Mouse (Mus musculus) kidney, adult 8-10 months (tissue): ENCODE data around the gene Stxbp1.

Experiments
- DNase-seq, 2 experiments: peaks; one replicate each; pipeline ENCODE4 v3.0.0; 2022

The Stxbp1 gene

DNA sequence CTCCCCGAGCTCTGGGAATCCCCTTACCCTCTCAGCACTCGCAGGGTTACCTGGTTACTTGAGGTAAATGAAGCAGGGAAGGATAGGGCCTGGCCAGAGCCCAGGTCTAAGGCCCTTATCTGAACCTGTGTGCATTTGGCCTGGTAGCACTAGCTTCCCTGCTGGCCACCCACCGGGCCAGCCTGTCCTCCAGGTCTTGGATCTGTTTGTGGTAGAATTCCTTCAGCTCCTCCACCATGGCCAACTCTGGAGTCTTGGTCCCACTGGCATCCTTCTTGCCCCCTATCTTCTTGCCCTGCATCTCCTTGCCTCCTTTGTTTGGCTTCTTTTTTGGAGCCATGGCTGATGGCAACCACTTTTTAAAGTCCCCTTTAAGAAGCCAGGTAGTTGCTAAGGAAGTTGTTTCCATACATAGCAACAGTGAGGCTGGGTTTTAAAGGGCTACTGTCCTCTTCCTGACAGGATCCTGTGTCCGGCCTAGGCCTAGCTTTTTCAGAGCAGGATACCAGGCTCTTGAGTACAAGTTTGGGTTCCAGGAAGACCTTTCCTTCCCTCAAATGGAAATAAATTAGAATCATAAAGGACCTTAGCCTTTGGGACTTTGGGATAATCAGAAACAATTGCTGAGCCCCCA lies 62.9 kb downstream of the Stxbp1 start, which contains the start of gene Cfap157:
TSS of gene Cfap157 (minus strand) at position 381 of the 634 bp plus-strand sequence.
- DNase-seq: peak in 1 of 2 experiments; percentile 23

DNA sequence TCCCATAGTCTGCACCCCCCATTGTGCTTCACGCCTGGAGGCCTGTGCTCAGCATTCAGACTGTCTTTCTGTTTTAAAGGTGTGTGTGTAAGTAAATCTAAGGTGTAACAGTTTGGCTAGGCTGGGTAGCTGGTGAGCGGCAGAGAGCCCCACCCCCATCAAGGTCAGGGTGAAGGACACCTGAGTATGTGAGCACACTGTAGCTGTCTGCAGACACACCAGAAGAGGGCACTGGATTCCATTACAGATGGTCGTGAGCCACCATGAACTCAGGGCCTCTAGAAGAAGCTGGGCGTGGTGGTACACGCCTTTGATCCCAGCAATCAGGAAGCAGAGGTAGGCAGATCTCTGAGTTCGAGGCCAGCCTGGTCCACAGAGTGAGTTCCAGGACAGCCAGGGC lies 65.3 kb downstream of the Stxbp1 start:
- no peak for DNase-seq

DNA sequence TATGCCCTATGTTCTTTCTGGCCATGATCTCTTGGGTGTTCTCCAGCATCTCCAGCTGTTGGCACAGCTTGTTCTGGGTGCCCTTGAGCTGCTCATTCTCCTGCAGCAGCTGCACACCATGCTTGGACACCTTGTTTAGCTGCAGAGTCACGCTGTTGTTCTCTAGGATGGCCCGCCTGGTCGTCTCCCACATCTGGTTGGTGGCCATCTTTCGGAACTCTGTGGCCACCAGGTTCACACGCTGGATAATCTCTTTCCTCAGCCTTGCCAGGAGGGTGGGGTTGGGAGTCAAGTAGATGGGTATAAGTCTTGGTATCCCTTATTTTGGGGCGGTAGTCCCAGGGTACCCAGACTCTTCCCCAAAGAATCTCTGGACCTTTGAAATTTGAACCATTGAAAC lies 67.3 kb downstream of the Stxbp1 start:
- no peak for DNase-seq

DNA sequence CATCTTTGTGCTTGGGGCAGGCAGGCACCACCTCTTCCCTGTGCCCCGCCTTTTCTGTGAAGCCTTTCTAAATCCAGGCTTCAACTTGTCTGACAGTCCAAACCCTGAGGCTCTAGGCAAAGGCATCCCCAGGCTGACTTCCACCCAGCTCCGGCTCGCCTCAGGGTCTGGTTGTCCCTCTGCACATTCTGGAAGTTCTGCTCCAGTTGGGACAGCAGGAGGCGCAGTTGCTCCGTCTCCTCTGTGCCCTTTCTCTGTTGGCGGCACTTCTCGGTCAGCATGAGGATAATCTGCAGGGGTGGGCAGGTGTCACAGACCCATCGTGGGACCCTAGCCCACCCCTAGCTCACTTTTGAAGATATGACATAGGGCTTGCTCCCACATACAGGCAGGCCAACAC lies 67.9 kb downstream of the Stxbp1 start:
- peak; percentile 41 to 62 for DNase-seq

DNA sequence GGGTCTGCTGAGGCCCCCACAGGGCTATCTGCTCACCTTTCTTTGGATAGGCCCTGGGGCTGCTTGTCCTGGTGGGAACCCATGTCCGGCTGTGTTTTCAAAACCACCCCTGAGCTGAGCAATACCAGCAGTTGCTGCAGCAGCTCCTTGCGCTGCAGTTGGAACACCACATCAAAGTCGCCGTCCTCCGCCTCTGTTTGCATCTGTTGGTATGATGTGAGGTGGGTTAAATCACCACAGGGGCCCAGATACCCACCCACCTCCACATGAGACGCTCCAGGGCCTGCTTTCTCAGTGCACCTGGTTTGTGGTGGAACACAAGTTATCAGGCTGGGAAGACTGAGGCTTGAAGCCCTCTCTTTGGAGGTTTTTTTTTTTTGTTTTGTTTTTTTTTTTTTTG lies 69.0 kb downstream of the Stxbp1 start:
- no peak for DNase-seq

DNA sequence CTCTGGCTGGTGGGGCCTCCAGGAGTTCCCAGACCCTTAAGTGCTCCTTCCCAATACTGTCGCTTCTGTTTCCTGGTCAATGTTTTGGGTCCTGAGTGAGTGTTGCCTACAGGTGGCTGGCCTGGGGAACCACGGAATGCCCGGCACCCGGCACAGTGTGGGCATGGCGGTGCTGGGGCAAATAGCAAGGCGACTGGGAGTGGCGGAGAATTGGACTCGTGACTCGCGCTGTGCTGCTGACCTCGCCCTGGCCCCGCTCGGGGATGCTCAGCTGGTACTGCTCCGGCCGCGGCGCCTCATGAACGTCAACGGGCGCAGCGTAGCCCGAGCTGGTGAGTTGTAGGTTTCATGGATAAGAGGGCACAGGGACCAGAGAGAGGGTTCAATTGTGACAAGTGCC lies 70.9 kb downstream of the Stxbp1 start:
- no peak for DNase-seq

DNA sequence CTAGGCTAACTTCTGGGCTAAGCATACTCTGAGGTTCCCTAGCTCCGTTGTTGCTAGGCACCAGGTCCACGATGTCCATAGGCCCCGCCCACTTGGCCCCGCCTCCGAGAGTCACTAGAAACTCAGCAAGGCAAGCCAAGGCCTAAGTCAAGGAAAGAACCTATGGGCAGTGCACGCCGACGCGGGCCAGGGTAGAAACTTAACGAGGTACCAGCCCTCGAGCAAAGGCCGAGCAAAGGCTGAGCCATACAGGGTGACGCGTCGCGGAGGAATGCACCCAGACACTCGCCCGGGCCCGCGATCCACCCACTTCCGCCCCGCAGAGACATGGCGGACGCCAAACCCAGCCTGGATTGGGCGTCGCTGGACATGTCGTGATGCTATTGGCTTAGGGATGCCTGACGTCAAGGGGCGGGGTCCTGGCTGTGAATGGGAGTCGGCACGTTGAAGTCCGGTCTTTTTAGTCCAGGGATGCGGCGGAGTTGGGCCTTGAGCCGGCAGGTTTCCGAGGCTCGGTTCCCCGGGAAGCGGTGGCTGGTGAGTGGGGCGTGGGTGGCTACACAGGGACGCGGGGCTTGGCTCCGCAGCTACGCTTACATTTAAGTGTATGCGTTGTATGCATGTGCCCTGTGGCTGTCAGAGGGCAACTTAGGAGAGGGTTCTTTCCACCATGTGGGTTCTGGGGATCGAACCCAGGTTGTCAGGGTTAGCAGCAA lies 71.5 kb downstream of the Stxbp1 start, which contains the start of the genes Ttc16 and Ptrh1:
TSS of gene Ttc16 (minus strand) at position 275 of the 716 bp plus-strand sequence.
TSS of gene Ptrh1 (plus strand) at position 428 of the 716 bp plus-strand sequence.
- DNase-seq: peak; percentile 98

DNA sequence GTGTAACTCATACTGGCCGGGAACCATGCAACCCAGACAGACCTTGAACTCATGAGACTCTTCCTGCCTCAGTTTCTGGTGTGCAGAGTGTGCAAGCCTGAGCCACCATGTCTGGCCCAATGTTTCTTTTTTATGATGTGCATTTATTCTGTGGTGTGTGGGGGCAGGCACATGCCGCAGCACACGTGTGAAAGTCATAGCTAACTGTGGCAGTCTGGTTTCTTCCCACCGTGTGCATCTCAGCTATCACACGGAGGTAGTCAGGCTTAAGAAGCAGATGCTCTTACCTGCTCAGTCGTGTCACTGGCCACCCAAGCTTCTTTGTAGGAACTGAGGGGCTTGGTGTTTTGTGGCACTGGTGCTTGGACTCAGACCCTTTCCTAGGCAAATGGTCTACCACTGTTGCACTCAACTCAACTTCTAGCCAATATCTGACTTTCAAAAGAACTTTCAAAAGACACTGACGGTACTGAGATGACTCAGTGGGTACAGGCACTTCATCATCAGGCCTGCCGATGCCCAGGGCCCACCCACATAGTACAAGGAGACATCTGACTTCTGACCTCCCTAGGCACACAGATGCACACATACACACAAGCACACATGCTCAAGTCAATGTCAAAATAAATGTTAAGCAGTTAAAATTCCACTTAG lies 74.3 kb downstream of the Stxbp1 start:
- DNase-seq: no peak

DNA sequence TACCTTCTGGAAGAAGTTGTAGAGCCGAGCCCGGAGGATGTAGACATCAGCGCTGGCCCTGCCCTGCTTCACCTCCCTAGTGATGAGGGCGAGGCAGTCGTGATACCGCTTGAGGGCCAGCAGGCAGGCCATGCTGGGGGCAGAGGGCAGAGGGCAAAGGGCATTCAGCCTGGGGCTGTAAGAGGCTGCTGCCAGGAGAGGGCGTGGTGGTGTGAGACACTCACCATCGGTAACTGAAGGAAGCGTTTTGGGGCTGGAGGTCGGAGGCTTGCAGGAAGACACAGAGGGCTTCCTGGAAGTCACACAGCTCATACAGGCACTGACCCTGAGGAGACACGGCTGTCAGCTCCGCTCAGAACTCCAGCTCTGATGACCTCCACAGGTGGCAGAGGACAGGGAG lies 75.2 kb downstream of the Stxbp1 start:
- DNase-seq: peak; percentile 41 to 59

DNA sequence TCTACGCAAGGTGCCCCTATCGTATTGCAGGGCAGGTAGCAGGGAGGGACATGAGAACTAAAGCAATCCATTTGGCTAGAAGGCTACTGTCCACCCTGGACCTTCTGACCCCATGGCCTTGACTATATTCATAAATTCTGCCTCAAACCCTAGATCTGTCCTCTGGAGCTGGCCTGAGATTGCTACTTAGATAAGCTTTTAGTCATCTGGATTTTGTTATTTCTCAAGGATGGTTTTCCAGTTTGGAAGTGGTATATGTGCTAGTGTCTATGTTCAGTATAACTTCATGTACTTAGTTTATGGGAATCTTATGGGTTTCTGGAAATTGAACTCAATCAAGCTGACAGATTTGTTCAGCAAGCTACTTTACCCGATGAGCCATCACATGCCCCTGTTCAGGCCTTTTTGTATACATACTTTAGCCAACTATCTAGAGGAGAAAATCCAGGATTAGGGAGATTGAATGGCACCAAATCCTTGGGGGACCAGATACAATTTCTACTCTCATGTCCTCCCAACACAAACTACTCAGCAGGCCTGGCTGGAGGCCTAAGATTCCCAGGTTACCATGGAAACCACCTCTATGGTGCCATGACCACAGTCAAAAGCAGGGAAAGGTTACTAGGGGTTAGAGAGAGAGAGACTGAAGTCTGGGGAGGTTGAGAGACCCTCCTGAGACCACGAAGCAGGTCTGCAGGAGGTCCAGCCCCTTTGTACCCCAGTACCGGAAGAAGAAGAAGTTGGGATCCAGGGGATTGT lies 77.5 kb downstream of the Stxbp1 start:
- no peak for DNase-seq

DNA sequence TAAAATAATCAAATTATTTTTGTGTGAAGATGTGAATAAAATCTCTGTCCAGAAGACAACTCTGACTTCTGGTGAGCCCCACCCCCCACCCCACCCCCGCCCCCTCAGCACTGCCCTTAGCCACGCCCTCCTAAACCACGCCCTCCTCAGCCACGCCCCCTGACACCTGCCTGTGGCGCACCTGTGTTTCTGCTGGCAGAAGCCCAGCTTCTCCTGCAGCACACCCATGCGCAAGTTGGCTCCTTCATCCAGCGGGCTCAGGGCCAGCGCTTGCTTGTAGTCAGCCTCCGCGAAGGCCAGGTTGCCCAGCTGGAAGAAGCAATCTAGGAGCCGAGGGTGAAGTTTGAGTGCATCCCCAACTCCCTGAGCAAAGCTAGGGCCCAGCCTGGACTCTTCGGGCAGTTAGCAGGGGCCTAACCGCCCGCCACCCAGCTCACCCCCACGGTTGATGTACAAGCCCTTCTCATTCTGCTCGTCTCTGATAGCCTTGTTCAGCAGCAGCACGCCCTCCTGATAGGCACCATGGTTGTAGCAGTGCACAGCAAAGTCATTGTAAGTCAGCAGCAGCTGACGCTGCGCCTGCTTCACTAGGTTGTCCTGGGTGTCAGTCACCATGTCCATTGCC lies 78.3 kb downstream of the Stxbp1 start:
- DNase-seq: peak; percentile 45 to 58

DNA sequence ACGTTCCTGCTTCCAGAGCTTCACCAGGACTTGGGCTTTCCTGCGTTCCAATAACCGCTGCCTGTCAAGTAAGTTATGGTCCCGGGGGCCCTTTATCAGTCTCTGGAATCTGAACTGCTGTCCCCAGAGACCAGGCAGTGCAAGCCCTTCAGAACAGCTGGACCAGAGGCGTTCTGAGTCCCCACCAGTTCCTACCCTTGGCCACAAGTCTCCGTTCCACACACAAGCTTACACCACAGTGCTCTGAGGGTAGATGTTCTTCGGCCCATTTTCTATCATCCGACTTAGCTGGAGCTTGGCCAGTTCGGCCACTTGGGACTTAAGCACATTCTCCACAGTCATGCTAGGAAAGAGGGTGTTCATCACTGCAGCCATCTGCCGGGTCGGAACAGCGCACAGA lies 79.8 kb downstream of the Stxbp1 start:
- no peak for DNase-seq

DNA sequence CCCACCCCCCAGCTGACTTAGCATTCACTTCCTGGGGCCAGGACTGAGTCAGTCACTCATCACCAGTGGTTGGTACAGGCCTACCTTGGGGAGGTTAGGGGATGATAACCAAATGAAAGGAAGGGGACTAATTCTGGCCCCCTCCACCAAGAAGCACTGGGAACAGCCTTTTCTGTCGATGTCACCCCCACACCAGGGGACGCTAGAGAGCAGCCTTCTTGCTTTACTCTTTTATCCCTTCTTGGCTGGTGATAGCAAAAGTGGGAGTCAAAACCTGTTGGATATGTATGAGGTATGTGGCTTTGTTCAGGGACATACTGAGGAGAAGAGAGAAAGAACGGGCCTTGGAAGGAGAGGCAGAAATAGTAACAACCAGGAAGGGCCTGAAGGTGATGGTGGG lies 83.7 kb downstream of the Stxbp1 start:
- DNase-seq: no peak

DNA sequence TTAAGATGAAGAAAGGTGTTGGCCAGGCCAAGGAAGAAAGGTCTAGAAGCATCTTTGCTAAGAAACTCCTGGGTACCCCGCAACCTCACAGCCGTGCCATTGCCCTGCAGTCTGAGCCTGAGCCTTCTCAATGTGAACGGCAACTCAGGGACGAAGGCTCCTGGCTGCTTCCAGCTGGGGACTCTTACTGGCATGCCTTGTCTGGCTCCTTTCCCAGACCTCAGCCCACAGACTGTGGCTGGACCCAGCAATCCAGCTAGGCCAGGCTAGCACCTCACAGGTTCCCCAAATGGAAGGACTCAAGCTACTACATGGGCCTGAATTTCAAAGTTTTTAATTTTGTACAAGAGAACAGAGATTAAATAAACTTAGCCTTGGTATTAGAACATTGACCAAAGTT lies 85.2 kb downstream of the Stxbp1 start:
- no peak for DNase-seq

DNA sequence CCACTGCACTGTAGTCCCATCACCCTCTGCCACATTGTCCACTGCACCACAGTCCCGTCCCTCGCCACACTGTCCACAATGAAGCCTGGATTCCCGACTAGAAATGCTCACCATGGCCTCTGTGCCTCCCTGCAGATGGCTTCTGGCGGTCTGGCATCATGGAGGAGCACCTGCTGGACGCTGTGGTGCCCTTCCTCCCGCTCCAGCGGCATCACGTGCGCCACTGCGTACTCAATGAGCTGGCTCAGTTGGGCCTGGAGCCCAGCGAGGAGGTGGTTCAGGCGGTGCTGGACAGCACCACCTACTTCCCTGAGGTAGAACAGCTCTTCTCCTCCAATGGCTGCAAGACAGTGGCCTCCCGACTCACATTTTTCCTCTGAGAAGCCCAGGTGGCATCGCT lies 85.7 kb downstream of the Stxbp1 start:
- DNase-seq: no peak

DNA sequence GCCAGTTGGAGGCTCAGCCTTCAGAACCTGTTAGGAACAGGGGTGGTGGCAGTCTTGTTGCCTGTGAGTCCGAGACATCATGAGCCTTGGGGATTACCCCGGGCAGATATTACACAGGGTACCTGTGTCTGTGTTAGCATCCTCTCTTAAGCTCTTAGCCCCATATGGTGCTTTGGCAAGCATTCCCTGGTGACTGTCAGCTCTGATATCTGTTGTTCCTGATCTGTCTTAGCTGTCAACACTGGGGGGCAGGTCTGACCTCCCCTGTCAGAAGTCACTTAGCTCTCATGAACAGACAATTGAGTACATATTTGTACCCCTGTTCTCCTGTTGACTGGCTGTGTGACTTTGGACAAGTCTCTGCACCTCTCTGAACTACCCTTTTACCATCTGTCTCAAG lies 88.0 kb downstream of the Stxbp1 start:
- DNase-seq: no peak

DNA sequence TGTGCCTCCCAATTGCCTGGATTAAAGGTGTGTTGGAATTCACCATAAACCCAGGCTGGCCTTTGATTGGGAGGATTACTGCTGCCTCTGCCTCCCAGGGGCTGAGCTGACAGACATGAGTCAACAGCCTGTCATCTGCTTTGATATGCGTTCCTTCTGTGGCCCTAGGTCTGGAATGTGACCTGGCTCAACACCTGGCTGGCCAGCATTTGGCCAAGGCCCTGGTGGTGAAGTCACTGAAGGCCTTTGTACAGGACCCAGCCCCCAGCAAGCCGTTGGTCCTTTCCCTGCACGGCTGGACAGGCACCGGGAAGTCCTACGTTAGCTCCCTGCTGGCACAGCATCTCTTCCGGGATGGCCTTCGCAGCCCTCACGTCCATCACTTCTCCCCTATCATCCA lies 88.5 kb downstream of the Stxbp1 start:
- peak; percentile 39 to 59 for DNase-seq

DNA sequence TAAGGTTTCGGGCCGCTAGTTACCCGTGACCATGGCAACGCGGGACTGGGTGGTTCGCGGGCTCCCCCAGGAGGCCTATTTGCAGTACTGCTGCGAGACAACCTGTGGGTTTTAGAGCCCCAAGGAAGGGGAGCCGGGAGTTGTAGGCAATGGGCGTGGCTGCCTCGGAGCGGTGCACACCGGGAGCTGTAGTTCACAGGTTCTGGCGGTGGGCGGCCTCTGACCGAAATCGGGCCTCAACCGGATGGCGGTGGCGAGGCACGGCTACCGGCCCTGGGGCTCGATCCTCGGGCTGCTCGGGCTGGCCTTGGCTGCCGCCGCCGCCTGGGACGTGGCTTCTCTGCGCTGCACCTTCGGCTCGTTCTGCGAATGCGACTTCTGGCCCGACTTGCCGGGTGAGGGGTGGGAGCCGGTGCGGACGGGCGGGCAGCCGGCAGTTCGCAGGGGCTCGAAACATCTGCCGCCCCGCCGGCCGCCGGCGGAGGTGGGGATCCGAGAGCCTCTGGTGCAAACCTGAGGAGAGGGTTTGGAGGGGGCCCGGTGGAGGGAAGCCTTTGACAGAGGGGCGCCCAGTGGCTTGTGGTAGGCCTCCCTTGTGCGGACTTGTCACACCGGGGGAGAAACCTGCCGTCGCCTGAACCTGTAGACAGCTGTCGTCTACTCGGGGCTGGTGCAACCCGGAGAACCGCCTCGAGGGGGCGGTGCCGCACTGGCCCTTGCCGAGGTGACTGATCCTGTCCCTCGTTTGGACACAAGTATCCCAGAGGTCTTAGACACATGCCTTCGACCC lies 89.8 kb downstream of the Stxbp1 start, which contains the start of gene Tor2a:
TSS of gene Tor2a (plus strand) at position 179 of the 790 bp plus-strand sequence.
- DNase-seq: peak; percentile 97 to 98

DNA sequence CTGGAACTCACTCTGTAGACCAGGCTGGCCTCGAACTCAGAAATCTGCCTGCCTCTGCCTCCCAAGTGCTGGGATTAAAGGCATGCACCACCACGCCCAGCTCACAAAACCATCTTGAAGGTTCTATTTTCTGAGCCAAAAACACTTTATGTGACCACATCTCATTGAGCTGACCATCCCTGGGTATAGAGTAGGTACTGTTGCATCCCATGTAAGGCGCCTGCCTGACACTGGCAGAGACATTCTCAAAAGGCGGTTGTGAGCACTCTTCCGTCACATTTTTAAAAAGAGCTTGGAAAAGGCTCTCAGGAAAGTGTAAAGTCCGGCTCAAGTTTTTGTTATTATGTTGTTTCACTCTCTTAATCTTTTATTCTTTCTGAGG lies 90.4 kb downstream of the Stxbp1 start:
- no peak for DNase-seq

DNA sequence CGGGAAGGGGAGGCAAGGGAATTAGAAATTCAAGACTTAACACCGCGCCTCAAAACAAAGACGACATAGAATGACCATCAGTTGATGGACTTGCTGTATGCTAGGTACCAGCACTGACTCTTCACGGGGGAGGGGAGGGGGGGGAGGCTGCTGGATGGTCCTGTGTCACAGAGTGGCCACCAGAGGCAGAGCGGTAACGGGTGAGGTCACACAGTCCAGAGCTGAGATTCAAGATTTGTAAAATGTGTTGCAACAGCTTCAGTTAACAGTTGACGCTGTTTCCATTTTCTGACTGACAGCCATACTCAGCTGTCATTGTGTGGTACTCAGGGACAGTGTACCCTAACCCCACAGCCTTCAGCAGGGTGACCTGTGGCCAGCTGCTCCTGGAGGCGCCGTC lies 94.9 kb downstream of the Stxbp1 start:
- DNase-seq: no peak

DNA sequence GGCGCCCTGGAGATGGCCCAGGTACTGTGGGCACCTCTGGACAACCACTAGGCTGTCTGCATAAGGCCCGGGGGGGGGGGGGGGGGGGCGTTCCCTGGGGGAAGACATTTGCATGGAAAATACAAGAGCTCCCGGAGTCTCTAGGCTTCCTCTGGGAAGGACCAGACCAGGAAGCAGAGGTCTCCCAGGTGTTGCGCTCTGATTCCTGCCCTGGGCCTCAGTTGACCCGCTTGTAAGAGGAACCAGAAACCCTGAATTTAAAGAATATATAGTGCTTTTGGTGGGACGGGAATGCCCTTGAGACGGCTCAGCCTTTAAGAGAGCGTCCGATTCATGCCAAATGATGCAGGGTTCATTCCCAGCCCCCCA lies 95.4 kb downstream of the Stxbp1 start:
- no peak for DNase-seq
